In the genomic region with DNA sequence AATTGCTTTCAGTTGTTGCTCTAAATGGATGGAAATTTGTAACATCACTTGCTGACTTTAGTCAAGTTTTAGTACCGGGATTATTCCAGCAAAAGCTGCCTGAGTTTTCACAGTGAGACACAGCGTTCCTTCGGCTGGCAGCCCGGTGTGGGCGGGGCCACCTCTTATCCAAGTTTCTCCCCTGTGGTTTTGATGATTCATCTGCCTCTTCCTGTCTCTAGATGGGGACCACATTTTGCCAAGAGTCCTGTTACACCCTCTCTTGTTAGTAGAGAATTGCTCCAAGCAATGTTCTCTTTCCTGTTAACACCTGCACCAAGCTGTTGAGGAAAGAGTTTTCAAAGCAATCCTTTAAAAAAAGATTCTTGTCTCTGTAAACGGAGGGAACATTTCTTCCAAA, we compare ENCODE assay signal across 7 mouse cellular contexts.
DNase-seq lines count a peak whose midpoint lies in the region.

No protein-coding gene starts in this region.

- peak; percentile 72 for DNase-seq in CD4-positive, CD25-positive, alpha-beta regulatory T cell, adult 2 months (ENCODE audit: low read depth, low spot score)
- DNase-seq in R1 (ENCODE audit: low read depth, low spot score) = peak; percentile 48
- DNase-seq in cerebellum, postnatal 25 days = peak; percentile 64 to 80
- DNase-seq in heart, adult 8-10 months (ENCODE audit: low spot score) = peak; percentile 94
- DNase-seq in layer of hippocampus, adult 9-11 months = peak; percentile 63
- peak; percentile 93 for DNase-seq in lung, postnatal 36 days
- peak; percentile 55 for DNase-seq in thymus, postnatal 4 days

Comparison
In these comparisons a context has a peak if more than half of its experiments do, and no peak if none do; other contexts are left out.
1. Peak in every context shown above with its lines: DNase-seq.